8 mouse cellular contexts compared by ENCODE assay signal in the genomic region with DNA sequence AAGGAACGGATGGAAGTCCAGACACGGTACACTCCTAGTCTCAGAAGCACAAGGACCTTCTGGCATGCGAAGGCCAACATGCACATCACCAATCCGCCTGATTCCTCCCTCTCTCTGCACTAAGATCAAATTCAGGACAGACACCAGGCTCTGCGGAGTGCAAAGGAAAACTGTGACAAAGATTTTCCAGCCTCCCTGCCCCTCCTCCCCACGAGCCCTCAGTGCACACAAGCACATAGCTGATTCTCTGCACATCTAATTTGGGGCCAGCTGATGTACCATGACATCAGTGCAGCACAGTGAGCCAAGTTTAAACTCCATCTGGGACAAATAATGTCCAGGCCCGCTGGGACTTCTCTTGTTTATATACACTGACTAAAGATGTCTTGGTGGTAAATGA.
DNase-seq lines count a peak whose midpoint lies in the region; ATAC-seq lines count a peak whose summit lies in the region.

No protein-coding gene starts in this region.

- no peak overlapping the region for H3K4me2 ChIP-seq in neural tube, embryonic 13.5 days
- no peak overlapping the region for H3K4me2 ChIP-seq in neural tube, embryonic 14.5 days (ENCODE audit: low read depth, low read length)

- DNase-seq in cerebellum, postnatal 10 days, result peak; percentile 50 to 55
- no peak for DNase-seq in cerebellum, adult 8-10 months
- no peak for DNase-seq in neural tube, embryonic 10.5 days (ENCODE audit: extremely low spot score, low spot score)
- peak; percentile 67 to 70 for DNase-seq in heart, postnatal 14 days
- no peak for DNase-seq in right cerebral cortex, postnatal 14 days
- DNase-seq in urinary bladder, adult 2 months (ENCODE audit: low spot score), result no peak

- no peak overlapping the region for H3K9ac ChIP-seq in neural tube, embryonic 13.5 days
- H3K9ac ChIP-seq in neural tube, embryonic 14.5 days (replicated peaks; ENCODE audit: low read depth, low read length), result no peak overlapping the region

- no peaks in the 10 kb centered on the region for H3K36me3 ChIP-seq in neural tube, embryonic 13.5 days
- H3K36me3 ChIP-seq in neural tube, embryonic 14.5 days (ENCODE audit: control insufficient read depth, insufficient read depth, low read length), result no peaks in the 10 kb centered on the region

- intact Hi-C loops in heart, postnatal 14 days (cut with DNase I), result loop anchor here (5.0 kb wide), 2 partner anchors 76 to 231 kb away; no protein-coding TSS in a partner anchor

- H3K27ac ChIP-seq in neural tube, embryonic 13.5 days (replicated peaks), result 0 out of 2 replicates have a peak overlapping the region, but pooled peaks have one; percentile 14
- H3K27ac ChIP-seq in neural tube, embryonic 14.5 days (ENCODE audit: low read depth, low read length), result no peak overlapping the region

- WGBS in neural tube, embryonic 13.5 days, result 74% methylated on average over 7 of the region's 7 CpGs
- 73% methylated on average over 7 of the region's 7 CpGs for WGBS in neural tube, embryonic 14.5 days

- no peaks in the 10 kb centered on the region for H3K9me3 ChIP-seq in neural tube, embryonic 13.5 days
- no peaks in the 10 kb centered on the region for H3K9me3 ChIP-seq in neural tube, embryonic 14.5 days (ENCODE audit: control insufficient read depth, low read length)

- ATAC-seq in neural tube, embryonic 13.5 days (ENCODE audit: low read depth), result peak; percentile 73
- ATAC-seq in neural tube, embryonic 14.5 days (ENCODE audit: low read depth), result peak; percentile 78; the same call in 1 of the 2 replicates

- H3K4me1 ChIP-seq in neural tube, embryonic 13.5 days (replicated peaks), result peaks cover 14% of the 10 kb centered on the region; the same call in 1 of the 2 replicates
- H3K4me1 ChIP-seq in neural tube, embryonic 14.5 days (ENCODE audit: control insufficient read depth, insufficient read depth, low read length), result 0 out of 2 replicates have a peak, but pooled peaks cover 3% of the 10 kb centered on the region

- no peak overlapping the region for H3K4me3 ChIP-seq in neural tube, embryonic 13.5 days
- no peak overlapping the region for H3K4me3 ChIP-seq in neural tube, embryonic 14.5 days (ENCODE audit: low read depth, low read length)

- no peaks in the 10 kb centered on the region for H3K27me3 ChIP-seq in neural tube, embryonic 13.5 days
- H3K27me3 ChIP-seq in neural tube, embryonic 14.5 days (ENCODE audit: control insufficient read depth, insufficient read depth, low read length), result no peaks in the 10 kb centered on the region

Comparison
In these comparisons a context has a peak if more than half of its experiments do, and no peak if none do; other contexts are left out.
1. DNase-seq: peak in cerebellum, postnatal 10 days (2 of 2) and heart, postnatal 14 days (2 of 2); none in cerebellum, adult 8-10 months (single experiment), neural tube, embryonic 10.5 days (single experiment), right cerebral cortex, postnatal 14 days (single experiment) and urinary bladder, adult 2 months (single experiment).